Mouse (Mus musculus) frontal cortex, postnatal 25 days (tissue): Measurements from ENCODE around the gene Itfg1.

ENCODE experiments used
- DNase-seq, 2 experiments: peaks; one replicate each; pipeline ENCODE4 v3.0.0; 2022; ENCODE audit warnings: low spot score in 2 of 2

Gene Itfg1

DNA sequence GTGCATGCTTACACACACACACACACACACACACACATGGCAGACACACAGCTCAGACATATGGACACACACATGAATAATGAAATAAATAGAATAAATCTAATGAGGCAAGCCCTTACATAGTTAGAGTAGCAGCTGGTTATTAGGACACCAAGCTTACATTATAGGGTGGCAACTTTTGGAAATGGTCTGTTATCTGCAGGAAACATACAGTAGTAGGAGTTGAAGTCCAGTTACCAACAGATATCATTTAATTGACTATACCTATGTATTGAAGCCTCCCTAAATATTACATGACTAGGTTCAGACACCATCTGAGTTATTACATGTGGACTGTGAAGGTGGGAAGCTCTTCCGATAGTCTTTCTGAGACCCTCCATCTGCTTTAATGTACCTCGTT, 95.7 kb downstream of the Itfg1 start:
- DNase-seq, result no peak

DNA sequence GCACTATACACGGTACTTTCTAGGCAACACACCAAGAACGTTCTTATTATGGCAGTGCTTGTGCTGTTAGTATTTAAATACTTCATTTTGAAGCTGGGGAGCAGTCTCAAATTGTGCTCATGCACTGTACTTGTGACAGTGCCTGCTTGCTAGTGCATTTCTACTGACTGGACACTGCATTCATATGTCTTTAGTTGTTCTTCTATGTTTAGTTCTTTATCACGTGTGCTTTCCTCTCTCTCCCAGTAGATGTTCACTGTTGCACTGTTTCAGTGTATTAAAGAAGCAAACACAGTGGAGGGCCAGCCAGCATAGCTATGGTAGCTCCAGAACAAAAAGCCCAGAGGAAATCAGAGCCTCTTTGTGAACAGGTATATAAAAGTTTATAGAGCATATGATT, 110.2 kb downstream of the Itfg1 start:
- DNase-seq, result no peak

- DNase-seq, result no peak
These were observed 123.5 kb downstream of the Itfg1 start for GRCm38 (mm10) chr8:85717271-85717670.

DNA sequence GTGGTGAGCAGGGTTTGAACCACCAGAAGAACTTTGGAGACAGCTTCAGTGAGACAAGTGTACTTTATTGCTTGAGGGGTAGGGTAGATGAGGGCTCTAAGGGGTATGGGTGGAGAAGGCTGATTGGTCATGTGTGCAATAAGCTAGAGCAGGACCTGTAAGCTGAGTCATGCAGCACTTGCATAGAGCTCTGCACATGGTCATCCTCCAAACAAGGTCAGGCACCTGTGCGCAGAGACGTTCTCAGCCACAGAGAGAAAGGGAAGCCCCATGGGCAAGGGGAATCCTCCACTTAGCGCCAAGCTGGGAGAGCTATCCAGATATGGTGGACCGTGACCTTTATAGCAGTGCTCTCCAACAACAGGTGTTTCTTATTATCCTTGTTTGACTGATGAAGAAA, 124.0 kb downstream of the Itfg1 start:
- no peak for DNase-seq

GRCm38 (mm10) chr8:85706988-85707387, 133.7 kb downstream of the Itfg1 start:
- no peak for DNase-seq

DNA sequence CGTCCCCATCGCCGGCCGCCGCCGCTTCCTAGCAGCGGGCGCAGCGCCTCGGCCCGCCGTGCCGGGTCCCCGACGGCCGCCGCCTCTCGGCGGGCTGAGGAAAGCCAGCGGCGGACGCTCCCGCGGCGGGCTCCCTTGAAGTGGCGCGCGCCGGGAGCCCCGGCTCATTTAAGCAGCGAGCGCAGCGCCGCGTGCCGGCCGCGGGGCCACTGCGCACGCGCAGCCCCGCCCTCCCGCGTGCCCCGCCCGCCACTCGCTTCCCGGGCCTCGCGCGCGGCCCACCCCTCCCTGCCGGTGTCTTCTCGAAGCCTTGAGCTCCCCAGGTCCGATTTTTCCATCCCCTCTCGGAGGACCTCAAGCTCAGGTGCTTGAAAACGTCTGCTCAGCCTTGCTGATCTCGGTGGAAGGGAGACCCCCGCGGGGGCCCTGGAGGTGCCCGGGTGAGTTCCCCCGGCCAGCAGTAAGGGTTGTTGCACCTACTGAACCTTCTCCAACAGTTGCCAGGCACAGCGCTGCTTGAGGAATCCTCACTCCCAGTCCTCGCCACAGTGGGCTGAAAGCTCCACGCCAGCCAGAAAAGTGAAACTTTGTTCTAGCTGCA, 139.9 kb downstream of the Itfg1 start, which contains the start of gene Neto2:
TSS of gene Neto2 (minus strand) at position 174 of the 601 bp plus-strand sequence.
- DNase-seq, result peak; percentile 52 to 62

DNA sequence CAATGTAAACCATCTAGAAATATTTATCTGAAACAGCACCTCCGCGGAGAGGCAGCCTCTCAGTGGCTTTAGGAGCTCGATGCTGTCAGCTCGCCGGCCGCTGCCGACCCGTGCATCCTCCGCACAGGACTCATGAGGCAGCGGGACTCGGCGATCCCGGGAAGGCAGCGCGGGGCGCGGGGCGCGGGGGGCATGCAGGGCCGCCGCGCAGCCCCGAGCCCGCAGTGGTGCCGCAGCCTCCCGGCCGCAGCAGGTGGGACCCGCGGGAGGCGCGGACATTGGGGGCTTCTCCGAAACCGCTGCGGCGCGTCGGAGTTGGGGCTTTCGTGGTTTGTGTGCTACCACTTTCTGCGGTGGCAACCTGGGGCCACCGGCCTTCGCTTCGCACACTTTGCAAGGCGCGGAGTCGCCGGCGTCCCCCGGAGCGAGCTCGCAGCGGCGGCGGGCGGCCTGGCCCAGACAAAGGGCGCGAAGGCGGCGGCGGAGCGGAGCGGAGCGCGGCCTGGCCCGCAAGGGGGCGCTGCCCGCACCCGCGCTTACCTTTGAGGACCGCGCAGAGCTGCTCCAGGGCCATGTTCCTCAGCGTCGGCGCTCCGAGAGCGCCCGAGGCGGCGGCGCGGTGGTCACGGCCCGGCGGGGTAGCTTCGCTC, 140.5 kb downstream of the Itfg1 start:
- peak; percentile 28 to 32 for DNase-seq

DNA sequence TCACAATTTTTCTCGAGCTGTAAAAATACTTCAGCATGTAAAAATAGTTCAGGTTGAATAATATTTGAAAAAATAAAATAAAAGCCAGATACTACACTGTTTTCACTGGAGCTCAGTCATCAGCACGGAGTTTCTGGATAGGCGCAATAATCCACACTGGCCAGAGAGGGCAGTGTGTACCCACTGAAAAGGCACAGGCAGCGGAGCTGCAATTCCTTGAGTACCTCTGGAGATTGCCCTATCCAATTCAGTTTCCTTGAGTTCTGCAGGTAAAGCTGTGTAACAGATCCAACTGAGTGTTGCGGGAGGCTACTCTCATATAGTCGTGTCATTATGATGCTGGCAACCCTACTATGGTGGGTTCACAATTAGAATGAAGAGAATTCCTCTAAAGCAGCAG, 141.7 kb downstream of the Itfg1 start:
- peak; percentile 19 to 48 for DNase-seq
